Mouse (Mus musculus) heart, adult 18-20 months (tissue): Measurements from ENCODE around the gene Rdx. TPM values are rescaled to one million over a fixed set of nuclear protein-coding genes. Genes with fewer than 3 reads are reported as not detected.
"Not testable (repeated sequence)": the region's sequence is repeated elsewhere in the genome, so short reads cannot be mapped to it uniquely, and the experiment has no call there.

ENCODE experiments used
- DNase-seq, 2 experiments: peaks; one replicate each; pipeline ENCODE4 v3.0.0; 2021 to 2022; ENCODE audit warnings: mixed read lengths in 1 of 2
- total RNA-seq, 2 experiments: library from RNA; stranded (reverse); gene quantifications; 2 replicates each; pipeline ENCODE4 v1.2.3; 2021

The Rdx gene
- total RNA-seq, 2 experiments from 2014 or later = 88.4 to 91.8 TPM

DNA sequence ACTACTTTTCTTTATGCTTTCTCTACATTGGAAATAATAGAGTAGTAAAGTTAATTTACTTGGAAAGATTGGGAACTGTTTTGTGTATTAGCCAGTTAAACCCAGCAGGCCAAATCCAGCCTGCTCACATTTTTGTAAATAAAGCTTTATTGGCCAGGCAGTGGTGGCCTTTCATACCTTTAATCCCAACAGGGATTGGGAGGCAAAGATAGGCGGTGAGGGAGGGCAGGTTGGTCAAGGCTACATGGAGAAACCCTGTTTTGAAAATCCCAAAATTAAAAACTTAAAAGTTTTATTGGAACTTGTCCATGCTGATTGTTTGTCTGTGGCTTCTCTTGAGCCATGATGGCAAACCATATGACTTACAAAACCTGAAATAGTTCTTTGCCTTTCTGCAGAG, 5.2 kb downstream of the Rdx start:
- DNase-seq = no peak

- no peak for DNase-seq
These were observed 8.3 kb downstream of the Rdx start for GRCm38 (mm10) chr9:52055313-52055712.

- DNase-seq = no peak
These were observed 12.8 kb downstream of the Rdx start for GRCm38 (mm10) chr9:52059788-52060187.

- DNase-seq = no peak
These were observed 23.1 kb downstream of the Rdx start for GRCm38 (mm10) chr9:52070052-52070451.

DNA sequence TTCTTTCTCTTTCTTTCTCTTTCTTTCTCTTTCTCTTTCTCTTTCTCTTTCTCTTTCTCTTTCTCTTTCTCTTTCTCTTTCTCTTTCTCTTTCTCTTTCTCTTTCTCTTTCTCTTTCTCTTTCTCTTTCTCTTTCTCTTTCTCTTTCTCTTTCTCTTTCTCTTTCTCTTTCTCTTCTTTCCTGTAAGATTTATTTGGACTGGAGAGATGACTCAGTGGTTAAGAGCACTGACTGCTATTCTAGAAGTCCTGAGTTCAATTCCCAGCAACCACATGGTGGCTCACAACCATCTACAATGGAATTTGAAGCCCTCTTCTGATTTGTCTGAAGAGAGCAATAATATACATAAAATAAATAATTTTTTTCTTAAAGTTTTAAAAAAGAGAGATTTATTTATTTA, 24.4 kb downstream of the Rdx start:
- not testable (repeated sequence) for DNase-seq

- no peak for DNase-seq
These were observed 25.2 kb downstream of the Rdx start for GRCm38 (mm10) chr9:52072202-52072601.

- DNase-seq = no peak
These were observed 29.1 kb downstream of the Rdx start for GRCm38 (mm10) chr9:52076089-52076488.

- no peak for DNase-seq
These were observed 30.7 kb downstream of the Rdx start for GRCm38 (mm10) chr9:52077692-52078091.

GRCm38 (mm10) chr9:52081979-52082378, 35.0 kb downstream of the Rdx start:
- no peak for DNase-seq

DNA sequence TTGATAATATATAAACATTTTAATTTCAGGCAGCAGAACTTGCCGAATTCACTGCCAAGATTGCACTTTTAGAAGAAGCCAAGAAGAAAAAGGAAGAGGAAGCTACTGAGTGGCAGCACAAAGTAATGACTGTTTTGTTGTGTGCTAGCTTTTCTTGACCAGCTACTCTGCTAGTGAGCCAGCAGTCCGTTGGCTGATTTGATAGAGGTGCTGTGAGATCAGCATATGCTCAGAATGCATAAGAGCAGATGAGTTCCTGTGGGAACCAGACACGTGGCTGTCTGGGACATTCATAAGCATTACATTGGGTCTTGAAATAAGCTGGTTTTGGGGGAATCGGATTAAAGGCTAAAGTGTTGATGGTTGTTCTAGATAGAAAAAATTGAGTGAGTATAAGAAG, 35.4 kb downstream of the Rdx start:
- no peak for DNase-seq

DNA sequence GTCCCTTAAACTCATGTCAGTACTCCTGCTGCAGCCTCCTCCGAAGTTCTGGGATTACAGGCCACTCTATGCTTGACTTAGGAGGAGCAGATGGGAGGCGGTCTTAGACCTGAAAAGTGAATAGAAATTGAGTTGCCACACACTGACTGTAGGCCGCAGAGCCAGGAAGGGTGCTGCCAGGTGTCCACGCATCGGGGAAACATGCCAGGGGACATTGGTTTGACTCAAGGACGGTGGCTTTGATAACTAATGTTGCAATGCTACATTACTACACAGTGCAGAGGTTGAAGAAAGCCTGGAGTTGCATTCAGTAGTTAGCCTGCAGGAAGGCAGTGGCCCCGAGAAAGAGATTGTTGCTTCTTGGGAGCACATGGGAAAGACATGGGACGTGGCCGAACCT, 44.8 kb downstream of the Rdx start:
- DNase-seq = peak; percentile 40 to 48

DNA sequence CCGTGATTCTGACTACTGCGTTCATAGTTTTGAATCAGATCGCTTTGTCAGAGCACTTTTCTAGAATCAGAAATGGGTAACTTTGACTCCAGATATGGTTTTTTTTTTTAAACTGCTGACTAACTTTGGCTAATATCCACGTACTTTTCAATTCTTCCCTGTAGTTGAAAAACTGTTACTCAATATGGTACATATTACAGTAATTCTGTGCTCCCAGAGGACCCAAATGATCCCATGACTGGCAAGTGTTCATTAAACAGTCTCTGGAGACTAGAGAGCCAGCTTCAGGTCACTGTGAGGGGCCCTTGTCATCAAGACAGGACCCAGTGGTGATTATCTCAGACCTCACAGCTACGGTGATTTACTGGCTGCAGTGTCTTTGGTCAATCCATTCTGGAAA, 45.3 kb downstream of the Rdx start:
- DNase-seq = no peak

DNA sequence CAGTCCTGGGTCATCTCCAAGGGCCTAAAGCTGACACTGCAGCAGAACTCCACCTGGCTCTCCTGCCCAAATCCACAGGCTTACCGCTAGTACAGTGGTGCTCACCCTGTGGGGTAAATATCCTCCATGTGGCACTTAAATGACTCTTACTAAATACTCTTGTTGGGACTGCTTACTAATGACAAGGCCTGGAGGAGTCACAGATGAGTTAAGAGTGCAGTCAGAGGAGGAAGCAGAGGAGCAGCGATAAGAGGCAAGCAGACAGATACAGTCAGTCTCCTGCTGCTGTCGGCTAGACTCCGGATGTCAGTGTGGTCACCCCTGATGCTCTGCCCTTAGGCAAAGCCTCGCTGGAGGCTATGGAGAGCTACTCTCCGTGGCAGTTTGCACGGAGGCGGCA, 46.1 kb downstream of the Rdx start:
- DNase-seq = no peak

- DNase-seq = no peak
These were observed 47.0 kb downstream of the Rdx start for GRCm38 (mm10) chr9:52094016-52094415.

DNA sequence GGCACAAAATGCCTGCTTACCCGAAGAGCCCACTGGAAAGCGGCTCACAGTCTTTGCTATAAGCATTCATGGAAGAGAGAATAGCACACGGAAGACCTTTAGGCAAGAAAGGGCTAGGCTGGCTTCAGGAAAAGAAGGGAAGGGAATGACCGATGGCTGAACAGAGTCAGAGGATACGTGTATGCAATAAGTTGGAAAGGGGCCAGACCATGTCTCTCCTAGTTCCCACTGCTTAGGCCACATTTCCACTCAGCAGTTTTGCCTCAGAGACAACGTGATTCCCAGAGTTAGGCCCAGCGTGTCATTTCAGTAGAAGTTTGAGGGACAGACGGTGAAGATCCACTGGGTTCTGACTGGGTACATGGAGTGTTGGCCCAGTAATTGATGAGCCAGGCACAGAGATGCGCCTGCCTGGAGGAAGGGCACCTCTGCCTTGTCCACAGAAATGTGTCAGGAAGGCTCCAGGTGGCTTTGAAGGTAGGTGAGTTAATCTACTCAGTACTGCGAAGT, 47.6 kb downstream of the Rdx start:
- DNase-seq = no peak

- no peak for DNase-seq
These were observed 48.7 kb downstream of the Rdx start for GRCm38 (mm10) chr9:52095666-52096065.

GRCm38 (mm10) chr9:52097386-52097785, 50.4 kb downstream of the Rdx start:
- no peak for DNase-seq

GRCm38 (mm10) chr9:52098600-52098999, 51.6 kb downstream of the Rdx start:
- peak; percentile 76 to 90 for DNase-seq

GRCm38 (mm10) chr9:52100426-52100825, 53.5 kb downstream of the Rdx start:
- no peak for DNase-seq

DNA sequence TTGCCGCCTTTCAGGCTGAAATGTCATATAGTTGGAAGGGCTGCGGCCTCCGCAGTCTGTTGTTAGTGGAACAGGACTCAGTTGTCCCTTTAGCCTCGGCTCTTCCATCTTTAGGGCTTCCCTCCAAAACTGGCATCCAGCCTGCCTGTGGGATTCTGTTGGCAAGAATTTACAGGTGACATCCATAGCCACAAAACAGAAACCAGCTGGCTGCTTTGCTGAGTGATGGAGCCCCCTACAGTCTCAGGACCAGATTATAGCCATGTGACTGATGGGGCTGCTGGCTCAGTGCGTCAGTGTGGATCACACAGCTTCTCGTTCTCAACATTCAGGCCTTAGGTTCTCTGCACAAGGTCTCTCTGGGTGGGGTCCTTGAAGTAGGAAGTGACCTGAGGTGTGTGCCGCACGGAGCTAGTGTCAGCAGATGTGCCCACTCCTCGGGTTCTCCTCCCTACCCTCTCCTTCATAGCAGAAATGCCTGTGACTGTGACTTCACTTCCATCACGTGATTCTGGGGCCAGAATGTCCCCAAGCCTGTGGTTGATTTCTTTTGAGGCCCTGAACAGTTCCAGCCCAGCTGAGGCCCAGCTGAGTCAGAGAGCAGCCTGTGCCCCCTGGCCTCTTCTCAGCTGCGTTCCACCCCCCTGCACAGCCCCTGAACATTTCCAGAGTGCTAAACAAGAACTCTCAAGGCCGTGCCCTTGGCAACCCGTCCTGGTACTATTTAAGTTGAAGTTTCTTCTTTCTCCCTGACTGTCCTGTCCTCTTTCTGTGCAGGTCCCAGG, 55.3 kb downstream of the Rdx start:
- no peak for DNase-seq

GRCm38 (mm10) chr9:52103448-52104224, 56.7 kb downstream of the Rdx start:
- DNase-seq = no peak

DNA sequence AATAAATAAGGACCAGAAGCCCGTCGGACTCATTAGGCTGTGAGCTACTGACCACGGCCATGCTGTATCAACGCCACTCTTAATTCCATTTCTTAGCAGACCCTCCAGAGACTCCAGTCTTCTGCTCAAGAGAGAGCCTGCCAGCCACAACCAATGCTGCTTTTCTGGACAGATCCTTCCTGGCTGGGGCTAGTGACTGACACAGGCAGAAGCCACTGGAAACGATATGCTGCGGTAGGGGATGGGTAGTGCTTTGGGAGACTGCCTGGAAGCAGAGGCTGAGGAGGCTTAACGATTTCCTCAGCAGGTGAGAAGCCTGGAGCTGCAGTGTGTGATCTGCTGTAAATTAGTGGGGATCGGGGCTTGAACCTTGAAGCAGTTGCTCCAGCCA, 57.2 kb downstream of the Rdx start:
- DNase-seq = no peak

DNA sequence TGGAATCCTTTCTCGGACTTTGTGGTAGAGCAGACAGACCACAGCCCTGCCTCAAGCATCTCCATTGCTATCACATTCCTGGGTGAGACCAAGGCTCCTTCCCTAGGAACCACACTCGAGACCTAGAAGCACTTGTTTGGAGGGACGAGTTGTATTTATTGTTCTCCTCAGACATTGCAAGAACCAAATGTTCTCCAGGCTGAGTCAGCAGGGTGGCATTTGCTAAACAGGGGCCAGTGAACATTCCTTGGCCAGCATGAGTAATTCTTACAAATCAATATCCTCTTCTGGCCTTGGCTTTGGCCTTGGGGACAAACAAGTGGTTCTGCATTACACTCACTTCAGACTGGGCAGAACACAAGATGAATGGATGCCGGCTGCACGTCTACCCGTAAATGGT, 58.5 kb downstream of the Rdx start:
- no peak for DNase-seq

- DNase-seq = no peak
These were observed 60.2 kb downstream of the Rdx start for GRCm38 (mm10) chr9:52107161-52107560.
